Mouse (Mus musculus) right cerebral cortex, postnatal 14 days (tissue): ENCODE measurements around the gene Ddt.
"Not testable (repeated sequence)": the region's sequence is repeated elsewhere in the genome, so short reads cannot be mapped to it uniquely, and the experiment has no call there.

ENCODE experiments used
- DNase-seq: peaks from one replicate; pipeline ENCODE4 v3.0.0; 2022

Gene Ddt

DNA sequence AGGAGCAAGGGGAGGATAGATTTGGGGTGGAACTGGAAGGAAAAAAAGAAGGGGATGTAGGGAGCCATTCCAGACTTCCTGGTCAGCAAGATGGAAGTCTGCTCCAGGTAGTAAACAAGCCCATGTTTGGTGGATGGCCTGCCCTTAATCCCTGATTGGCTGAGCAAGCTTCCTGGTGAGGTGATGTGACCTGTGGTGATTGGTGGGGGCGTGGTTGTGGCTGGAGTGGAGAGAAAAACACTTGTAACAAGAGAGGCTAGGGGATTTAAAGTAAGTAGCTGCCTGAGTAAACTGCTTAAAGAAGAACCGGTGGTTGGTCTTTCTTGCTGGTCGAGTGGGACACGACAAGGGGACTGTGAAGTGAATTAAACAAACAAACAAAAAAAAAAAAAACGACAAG lies 5.5 kb downstream of the Ddt start:
- not testable (repeated sequence) for DNase-seq

DNA sequence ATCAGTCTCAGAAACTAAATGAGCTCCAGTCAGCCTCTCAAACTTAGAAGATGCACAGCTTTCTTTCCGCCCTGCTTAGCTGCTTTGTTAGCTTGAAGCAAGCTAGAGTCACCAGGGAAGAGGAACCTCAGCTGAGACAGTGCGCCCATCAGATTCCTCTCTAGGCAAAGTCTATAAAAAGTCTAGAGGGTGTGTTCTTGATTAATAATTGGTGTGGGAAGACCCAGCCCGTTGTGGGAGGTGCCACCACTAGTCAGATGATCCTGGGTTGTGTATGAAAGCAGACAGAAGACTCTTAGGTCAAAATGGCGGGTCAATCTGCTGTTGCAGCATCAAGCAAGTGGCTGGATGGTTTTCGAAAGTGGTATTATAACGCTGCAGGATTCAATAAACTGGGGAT lies 6.4 kb downstream of the Ddt start:
- DNase-seq: no peak

DNA sequence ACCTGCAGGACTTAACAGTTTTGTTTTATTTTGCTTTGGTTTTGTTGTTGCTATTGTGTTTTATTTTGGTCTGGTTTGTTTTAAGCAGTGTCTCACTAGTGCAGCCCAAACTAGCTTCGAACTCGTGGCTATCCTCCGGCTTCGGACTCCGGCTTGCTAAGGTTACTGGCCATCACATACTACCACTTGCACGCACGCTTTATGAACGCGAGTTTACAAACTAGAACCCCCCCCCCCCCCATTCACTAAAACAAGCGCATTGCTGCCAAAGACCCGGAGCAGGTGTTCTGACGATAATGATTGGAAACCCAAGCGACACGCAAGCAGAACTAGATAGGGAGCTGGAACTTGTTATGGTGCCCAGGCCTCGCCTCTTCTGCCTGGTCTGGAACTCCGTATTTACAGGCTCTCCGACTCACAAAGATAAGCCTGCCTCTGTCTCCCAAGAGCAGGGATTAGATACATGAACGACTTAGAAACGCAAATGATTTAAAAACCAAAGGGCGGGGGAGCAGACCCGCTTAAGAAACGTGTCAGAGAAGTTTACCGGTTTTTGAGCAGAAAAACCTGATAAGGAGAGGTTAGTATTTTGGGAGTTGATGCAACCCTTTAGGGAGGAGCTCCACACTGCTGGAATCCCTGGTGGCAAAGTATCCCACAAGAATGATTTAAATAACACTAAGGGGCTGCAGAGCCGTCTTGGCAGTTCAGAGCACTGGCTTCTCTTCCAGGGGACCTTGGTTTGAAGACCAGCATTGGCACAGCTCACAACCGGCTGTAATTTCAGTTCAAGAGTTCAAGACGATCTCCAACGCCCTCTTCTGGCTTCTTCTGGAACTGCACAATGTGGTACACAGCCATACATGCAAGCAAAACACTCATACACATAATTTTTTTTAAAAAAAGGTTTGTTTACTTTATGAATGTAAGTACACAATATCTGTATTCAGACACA lies 8.4 kb downstream of the Ddt start:
- DNase-seq: peak; percentile 65

DNA sequence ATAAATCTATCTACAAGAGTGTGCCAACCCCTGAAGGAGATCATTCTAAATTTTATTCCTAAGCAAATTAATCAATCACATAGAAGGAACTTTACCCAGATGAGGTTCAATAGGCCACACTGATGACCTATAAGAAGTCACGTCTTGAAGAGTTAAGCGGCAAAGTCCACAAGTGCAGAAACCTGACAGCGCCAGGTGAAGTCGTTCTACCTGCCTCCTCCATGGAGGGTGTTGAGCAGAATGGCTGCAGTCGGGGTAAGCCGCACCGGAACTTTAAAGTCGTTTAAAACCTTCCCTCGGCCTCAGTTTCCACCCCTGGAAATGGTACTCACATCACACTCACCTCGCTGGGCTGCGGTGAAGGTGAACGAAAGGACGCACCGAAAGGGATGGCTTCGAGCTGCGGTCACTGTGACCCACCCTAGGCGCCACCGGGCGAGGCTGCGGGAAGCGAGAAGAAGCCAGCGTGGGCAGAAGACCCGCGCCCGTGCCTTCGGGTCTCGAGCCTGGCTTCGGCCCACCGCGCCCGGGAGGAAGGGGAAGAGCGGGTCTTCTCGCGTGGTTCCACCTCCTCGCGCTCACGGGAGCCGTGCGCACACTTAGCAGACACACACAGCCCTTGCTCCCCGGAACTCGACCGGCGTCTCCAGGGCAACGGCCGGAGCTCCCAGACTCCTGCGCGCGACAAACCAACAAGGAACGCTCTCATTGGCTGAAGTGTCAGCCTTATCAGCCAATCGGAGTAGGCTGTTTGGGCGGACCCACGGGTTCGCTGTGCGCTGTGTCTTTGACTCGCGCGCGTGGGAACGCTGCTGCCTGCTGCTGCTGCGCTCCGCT lies 9.3 kb downstream of the Ddt start, which contains the start of gene Cabin1:
Cabin1 (minus strand) TSS at position 660 of the 837 bp plus-strand sequence.
- peak; percentile 98 for DNase-seq

DNA sequence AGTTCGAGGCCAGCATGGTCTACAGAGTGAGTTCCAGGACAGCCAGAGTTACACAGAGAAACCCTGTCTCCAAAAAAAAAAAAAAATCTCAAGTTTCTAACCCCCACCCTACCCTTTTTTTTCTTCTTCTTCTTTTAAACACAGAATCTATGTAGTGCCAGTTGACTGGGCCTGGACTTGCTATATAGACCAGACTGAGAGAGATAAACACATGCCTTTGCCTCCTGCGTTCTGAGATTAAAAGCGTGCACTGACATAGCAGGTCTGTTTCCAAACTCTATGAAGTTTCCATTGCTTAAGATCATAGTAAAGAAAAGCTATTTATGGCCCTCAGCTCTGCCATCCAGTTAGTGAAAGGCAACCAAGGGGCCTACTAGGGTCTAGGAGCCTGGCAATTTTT lies 10.8 kb downstream of the Ddt start:
- DNase-seq: no peak

DNA sequence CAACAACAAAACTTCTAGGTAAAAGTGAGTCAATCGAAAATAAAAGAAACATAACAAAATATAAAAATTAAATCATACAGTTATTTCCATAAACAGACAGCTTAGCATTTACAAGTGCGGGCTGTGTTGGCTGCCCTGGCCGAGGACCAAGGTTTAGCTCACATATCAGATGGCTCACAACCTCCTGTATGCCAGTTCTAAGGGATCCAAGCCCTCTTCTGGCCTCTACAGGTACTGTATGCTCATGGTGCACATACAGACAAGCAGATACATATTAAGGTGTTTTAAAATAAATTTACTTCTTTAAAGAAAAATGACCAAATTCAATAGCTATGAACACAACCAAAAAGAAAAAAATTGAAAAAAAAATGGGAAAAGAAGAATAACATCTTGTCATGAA lies 12.9 kb downstream of the Ddt start:
- no peak for DNase-seq

DNA sequence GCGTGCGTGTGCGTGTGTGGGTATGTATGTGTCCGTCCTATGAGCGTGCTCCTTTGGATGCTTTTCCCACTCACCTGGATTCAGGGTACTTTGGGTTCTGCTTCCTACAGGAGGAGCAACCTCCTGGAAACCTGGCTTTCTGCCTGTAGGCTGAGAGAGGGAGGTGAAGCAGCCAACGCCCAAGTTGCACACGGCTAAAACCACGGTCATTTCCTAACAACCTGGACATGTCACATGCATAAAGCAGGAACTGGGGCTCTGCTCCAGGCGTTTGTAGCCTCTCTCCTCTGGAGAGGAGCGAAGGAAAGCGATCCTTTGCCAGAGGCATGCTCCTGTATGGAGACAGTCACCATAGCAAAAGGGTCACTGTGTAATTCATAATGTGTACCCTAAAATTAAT lies 16.5 kb downstream of the Ddt start:
- no peak for DNase-seq

DNA sequence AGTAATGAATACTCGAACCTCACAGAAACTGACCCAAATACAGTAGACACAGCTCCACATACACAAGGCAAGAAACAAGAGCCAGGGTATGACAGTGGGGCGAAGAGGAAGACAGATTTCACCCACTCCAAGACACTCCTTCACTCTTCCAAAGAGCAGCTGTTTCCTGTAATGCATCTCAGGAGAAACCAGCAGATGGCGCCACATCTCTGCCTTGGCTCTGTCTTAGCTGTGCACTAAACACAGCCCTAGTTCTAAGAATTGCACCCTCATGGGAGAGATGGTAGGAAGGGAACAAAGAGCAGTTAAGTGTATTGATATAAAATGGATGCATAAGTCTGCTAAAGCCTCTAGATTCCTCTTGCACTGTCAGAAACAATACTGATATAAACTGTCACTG lies 29.2 kb downstream of the Ddt start:
- peak; percentile 89 for DNase-seq

DNA sequence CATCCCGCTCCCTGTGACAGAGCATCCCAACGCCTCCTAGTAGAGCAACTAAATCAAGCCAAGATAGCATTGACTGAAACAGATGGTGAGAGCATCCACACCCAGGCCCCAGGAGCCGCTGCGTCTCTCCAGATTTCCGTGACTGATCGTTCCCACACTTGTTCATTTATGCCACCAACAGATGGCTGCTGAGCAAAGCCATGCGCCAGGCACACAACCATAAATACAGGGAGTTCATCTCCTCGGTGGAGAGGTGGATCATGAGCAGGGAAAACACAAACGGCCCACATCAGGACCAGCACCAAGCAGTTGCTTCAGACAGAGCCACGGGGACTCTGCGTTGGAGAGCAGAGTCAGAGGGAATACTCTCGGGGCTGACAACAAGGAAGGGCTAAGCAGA lies 29.8 kb downstream of the Ddt start:
- DNase-seq: peak; percentile 34

DNA sequence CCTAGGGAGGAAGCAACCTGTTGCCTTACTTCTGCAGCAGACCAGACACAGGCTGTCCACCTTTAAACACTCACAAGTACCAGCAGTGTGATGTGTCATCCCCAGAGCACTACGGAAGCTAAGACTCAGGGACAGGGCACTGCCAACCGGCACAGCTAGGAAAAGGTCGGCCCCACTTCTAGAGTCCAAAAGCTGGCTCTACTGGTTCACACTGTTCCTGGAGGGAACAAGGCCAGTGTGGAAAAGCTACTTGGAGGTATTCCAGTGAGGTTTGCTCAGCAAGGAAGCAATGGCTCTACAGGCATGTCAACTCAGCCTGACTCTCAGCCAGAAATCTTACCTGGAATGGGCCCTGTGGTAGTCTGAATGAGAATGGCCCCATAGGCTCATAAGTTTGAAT lies 32.3 kb downstream of the Ddt start:
- DNase-seq: no peak

DNA sequence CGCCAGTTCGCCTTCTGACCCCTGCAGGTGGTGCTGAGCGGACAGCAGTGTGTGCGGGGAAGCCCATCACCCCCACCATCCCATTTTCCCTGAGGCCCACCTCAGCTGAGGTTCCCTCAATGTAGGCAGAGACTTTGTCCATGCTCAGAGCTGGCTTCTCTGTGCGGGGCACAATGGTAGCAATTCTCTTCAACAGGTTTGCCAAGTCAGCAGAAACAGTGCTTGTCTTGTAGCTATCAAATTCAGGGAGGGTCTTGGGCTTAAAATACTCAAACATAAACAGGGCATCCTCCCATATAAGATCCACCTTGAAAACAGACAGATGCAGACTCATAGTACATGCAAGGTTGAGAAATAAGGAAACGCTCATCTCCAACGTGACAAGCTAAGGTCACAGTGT lies 47.8 kb downstream of the Ddt start:
- DNase-seq: no peak
